Mouse (Mus musculus): Measurements from ENCODE around the gene Rnf11.
A peak's percentile ranks its signal among the peaks of the same experiment; 100 is the strongest.

Rnf11 gene

DNA sequence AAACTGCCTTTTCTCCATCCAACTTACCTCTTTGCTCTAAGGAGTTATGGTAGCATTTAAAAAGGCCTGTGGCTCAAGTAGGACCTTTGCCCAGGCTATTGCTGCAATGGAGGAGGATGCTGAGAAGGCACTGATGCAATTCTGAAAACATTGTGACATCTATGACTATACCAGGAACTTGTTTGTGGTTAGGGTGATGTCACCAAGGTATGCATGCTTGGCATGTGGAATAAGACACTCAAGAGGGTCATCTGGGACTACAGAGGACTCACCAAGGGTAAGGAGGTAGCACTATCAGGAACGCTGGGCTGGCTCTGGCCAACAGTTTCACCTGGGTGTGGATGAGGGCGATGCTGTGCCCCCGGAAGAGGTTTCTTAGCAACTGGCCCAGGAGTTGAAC lies at the start of gene Rnf11:
Gene Rnf11 (minus strand): TSS at position 108 of the 400 bp plus-strand sequence.
- no peak for DNase-seq

GRCm38 (mm10) chr4:109531111-109531510 lies 46.6 kb upstream of the Rnf11 start, which contains the start of gene 4930522H14Rik:
TSS of gene 4930522H14Rik (minus strand) at chr4:109531297.
- DNase-seq, result no peak

DNA sequence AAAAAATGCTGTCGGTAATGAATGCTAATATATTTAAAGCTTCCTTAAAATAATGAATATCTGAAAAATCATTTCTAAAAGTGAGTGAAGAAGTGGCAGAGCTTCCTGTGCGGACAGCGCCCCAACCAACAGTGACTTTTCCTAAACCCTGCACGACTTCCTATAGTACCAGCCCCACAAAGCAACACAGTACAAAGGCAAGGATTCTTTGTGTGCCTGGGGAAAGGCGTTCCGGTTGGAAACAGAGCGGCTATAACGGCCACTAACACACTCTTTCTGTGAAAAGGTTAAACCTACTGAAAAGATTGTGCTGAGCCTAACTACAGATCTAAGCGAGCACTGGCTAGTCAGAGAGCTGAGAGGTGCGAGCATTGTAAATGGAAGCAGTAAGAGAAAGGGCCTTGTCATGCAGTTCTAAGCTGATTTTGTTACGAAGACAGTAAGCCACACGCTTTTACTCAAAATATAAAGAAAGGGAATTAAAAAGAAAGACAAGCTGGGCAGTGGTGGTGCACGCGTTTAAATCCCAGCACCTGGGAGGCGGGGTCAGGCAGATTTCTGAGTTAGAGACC lies 45.8 kb upstream of the Rnf11 start:
- no peak for DNase-seq

DNA sequence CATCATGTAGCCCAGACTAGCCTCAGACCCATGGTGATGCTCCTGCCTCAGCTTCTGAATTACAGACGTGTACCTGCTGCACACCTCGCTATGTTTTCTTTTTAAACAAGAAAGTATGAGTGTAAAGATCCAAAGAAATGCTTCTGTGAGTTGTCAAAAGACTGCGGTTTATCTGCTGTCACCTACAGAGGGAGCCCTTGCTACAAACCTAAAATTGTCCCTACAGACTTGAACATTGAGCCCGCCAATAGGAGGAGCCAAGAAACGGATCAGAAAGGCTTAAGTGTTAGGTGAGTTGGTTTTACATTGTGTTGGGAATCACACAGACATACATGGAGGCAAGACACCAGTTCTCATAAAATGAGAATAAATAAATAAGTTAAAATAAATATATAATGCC lies 20.4 kb upstream of the Rnf11 start:
- peak; percentile 58 to 59 for DNase-seq

GRCm38 (mm10) chr4:109498476-109498875 lies 13.9 kb upstream of the Rnf11 start:
- no peak for DNase-seq

DNA sequence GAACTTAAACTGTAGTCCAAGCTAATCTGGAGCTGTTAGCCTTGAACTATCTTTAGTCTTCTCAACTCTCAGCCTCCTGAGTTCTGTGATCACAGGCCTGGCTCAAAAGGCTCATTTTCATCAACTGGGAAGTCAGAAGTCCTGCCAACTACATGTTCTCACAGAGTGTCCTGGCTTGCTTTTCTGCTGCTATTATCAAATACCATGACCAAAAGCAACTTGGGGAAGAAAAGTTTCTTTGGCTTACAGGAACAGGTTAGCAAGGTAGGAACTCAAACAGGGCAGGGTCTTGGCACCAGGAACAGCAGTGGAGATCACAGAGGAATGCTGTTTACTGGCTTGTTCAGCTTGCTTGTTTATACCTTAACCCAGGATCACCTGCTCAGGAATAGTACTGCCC lies 9.1 kb upstream of the Rnf11 start:
- no peak for DNase-seq

DNA sequence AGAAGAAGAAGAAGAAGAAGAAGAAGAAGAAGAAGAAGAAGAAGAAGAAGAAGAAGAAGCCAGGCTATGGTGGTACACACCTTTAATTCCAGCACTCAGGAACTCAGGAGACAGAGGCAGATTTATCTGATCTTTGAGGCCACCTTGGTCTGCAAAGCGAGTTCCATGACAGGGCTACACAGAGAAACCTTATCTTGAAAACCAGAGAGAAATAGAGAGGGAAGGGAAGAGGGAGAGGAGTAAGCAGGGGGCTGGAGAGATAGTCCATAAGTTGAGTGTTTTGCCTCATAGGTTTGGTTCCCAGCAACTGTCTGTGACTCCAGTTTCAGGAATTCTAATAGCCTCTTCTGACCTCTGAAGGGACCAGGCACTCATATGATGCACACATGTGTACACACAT lies 4.3 kb upstream of the Rnf11 start:
- DNase-seq, result no peak

DNA sequence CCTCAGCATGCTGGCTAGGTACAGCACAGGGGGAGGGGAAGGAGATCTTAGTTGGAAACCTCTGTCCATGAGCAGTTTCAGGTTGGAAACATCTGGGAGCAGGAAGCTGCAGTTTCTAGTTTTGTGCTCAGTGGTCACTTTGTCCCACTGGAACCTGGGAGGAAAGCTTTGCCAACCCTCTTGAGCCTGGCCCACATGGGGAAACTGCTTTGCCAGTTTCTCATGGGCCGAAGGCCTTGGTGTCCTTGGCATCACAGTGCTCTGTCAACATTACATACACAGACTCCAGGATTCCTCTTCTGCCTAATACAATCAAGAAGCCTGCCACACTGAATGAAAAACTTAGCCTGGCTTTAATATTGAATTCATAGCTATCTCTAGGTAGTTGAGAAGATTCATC lies 1.8 kb downstream of the Rnf11 start:
- DNase-seq, result no peak

- DNase-seq, result no peak
Measured at GRCm38 (mm10) chr4:109481424-109481823, 3.1 kb downstream of the Rnf11 start.

- no peak for DNase-seq
Measured at GRCm38 (mm10) chr4:109477454-109477853, 7.1 kb downstream of the Rnf11 start.

DNA sequence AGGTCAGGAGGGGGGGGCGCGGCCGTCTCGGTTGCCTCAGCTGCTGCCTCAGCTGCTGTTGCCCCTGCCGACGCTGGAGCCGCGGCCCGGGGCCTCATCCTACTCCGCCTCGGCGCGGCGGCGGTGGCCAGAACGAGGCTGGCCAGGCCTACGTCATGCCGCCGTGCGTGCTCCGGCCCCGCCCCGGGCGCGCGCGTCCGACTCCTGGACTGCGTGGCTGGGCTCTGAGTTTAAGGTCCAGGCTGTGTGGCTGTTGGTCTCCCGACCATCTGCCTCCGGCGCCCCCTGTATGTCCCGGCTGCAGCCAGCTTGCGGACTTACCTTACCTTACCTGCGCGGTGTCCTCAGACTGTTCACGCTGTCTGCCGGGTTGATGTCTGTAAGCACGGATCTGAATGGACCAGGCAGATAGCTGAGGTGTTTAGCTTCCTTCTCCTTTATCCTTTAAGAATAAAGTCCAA lies 7.9 kb downstream of the Rnf11 start:
- peak; percentile 92 to 96 for DNase-seq

DNA sequence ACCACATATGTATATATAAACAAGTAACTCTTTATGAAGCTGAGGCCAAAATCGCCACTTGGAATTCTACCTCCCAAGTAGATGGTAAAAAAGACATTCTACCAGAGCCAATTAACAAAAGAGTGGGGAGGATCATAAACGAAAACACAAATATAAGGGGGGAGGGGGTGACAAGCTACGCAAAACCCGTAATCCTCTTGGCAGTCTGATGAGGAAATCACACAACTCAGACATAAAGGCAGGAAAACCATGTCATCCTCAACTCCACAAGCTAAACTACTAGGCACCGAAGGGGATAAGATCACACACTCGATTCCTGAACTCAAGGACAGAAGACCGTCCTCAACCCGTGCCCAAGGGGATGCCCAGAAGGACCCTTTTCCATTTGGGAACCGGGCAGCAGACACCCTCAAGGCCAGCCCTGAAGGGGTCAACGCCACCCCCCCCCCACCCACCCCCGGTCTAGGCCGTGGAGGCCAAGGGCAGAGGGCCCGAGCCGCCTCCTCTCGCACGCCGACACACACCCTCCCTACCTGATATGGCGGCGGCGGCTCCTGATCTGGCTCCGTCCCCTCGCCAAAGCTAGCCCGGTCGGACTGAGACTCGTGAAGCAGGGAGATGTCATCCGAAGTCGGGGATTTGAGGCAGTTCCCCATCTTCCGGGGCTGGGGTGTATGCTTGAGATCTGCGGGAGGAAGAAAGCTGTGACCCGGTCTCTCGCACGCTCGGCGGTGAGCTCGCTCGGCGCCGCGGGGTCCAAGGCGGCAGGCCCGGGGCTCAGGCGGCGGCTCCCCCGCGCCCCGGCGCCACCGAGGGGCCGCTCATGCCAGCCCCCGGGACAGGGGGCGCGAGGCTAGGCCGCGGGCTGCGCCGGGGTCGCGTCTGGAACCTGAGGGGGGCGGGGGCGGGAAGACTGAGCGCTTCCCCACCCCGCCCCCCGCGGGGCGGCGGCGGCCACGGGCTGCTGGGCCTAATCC lies 8.7 kb downstream of the Rnf11 start:
- DNase-seq, result peak; percentile 55 to 69

- DNase-seq, result no peak
Measured at GRCm38 (mm10) chr4:109475078-109475477, 9.4 kb downstream of the Rnf11 start.

GRCm38 (mm10) chr4:109472566-109472965 lies 12.0 kb downstream of the Rnf11 start:
- no peak for DNase-seq

- DNase-seq, result no peak
Measured at GRCm38 (mm10) chr4:109471606-109472005, 12.9 kb downstream of the Rnf11 start.

GRCm38 (mm10) chr4:109467687-109468086 lies 16.8 kb downstream of the Rnf11 start:
- DNase-seq, result no peak

GRCm38 (mm10) chr4:109463892-109464291 lies 20.6 kb downstream of the Rnf11 start:
- no peak for DNase-seq

GRCm38 (mm10) chr4:109460421-109461179 lies 23.9 kb downstream of the Rnf11 start:
- DNase-seq, result no peak

DNA sequence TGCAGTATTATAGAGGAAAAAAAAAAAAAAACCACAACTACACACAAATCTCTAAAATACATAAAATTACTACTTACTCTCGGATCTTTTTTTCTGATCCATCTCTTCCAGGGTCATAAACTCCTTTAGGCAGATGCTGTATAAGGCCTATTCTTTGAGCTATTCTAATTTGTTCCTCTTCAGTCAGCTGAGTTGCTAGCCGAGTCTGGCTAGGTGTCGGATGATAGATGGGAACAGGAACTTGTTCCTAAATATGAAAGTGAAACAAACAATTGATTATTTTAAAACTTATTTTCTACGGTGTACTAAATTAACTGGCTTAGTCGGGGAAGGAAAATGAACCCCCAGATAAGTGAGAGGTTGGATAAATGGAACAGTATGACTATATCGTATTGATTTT lies 27.7 kb downstream of the Rnf11 start:
- no peak for DNase-seq

DNA sequence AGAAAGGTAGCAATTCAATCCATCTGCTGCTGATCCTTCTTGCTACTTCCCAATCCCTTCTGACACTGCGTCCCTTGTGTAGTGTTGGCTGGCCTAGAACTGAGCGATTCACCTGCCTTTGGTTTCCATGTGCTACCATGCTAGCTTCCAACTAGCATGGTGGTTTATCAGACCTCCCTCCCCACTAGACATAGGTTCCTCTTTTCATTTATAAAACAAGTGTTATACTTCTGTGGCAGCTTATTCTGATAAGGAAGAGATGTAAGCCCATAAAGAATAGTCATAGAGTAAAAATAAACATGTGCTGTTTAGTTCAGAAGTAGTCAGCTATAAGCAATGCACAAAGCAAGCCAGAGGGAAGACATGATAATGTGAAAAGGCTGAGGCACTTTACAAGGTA lies 36.0 kb downstream of the Rnf11 start:
- no peak for DNase-seq

DNA sequence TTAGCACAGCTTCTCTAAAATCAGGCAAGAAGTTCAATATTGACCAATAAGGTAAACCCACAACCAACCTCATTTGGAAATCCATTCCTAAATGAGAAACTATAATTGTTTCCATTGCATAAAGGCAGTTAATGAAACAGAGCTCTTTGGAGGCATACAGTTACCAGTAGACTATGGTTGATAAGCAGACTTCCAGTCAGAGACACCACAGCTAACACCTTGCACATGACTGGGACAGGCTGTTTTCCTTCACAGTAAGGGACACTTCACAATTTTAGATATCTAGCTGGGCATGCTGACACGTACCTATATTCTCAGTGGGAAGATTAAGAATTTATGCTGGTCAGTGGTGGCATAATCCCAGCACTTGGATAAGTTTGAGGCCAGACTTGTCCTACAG lies 38.6 kb downstream of the Rnf11 start:
- DNase-seq, result no peak

- DNase-seq, result no peak
Measured at GRCm38 (mm10) chr4:109445397-109445796, 39.1 kb downstream of the Rnf11 start.

GRCm38 (mm10) chr4:109444951-109445350 lies 39.6 kb downstream of the Rnf11 start:
- no peak for DNase-seq
